Mouse (Mus musculus) spleen, adult 2 months (tissue): ENCODE results near the gene Npb.

Experiments used
- CTCF ChIP-seq: fragments of 200-500 bp; IDR thresholded peaks from 2 replicates; pipeline ENCODE4 v1.5.1; 2011; ENCODE audit warnings: mild to moderate bottlenecking, inconsistent platforms; ENCODE audit not compliant: insufficient read depth, insufficient read length, insufficient replicate concordance; ENCODE audit errors: extremely low read depth
- POLR2A ChIP-seq: fragments of 200-500 bp; IDR thresholded peaks from 2 replicates; pipeline ENCODE4 v1.6.1; 2011; ENCODE audit warnings: low read depth, low read length, inconsistent platforms

GRCm38 (mm10) chr11:120618619-120619535, 10.6 kb downstream of the Npb start:
- no peak for TF ChIP-seq POLR2A
- no peak for TF ChIP-seq CTCF
